Mouse (Mus musculus) stomach, embryonic 16.5 days (tissue): ENCODE measurements around the gene Dennd2d. TPM values are rescaled to one million over a fixed set of nuclear protein-coding genes. Genes with fewer than 3 reads are reported as not detected.

Experiments used
- polyA plus RNA-seq: library from polyadenylated mRNA; unstranded; fragments of >200 nt; fragmentation: Nextera tagmentation; extraction: Ambion mirVana; gene quantifications from 2 replicates; pipeline ENCODE4 v1.2.1, GENCODE M21; 2015

Gene Dennd2d
- polyA plus RNA-seq, 1 experiment from 2014 or later, result 25.2 TPM

Other genes starting within 250 kb of the Dennd2d start
- 0.14 TPM in 1 of 2 replicates, not detected in the other for gene Chil6, start 76.2 kb upstream of the Dennd2d start, polyA plus RNA-seq
- 87.4 and 92.3 TPM in 2 replicates for gene Dram2, start 65.4 kb downstream of the Dennd2d start, polyA plus RNA-seq
- 65.9 and 70.0 TPM in 2 replicates for gene Cept1, start 65.4 kb downstream of the Dennd2d start, polyA plus RNA-seq
- 11.9 and 13.5 TPM in 2 replicates for gene Lrif1, start 202.6 kb downstream of the Dennd2d start, polyA plus RNA-seq